Mouse (Mus musculus): ENCODE data around the gene Ctbp2.

GRCm38 (mm10) chr7:133168928-133169327 lies 44.8 kb upstream of the Ctbp2 start:
- TF ChIP-seq CTCF (IDR thresholded peaks at IDR 0.05; ENCODE audit: control insufficient read depth, insufficient read depth, insufficient read length) (no peak), MYOD1 (IDR thresholded peaks at IDR 0.05; ENCODE audit: control insufficient read depth, insufficient read length, low read depth) (no peak)
